Mouse (Mus musculus): ENCODE results near the gene Hspb9. TPM values are rescaled to one million over a fixed set of nuclear protein-coding genes. Genes with fewer than 3 reads are reported as not detected.
A peak's percentile ranks its signal among the peaks of the same experiment; 100 is the strongest.

Gene Hspb9
- total RNA-seq, 2 experiments from 2014 or later = not detected

- no peak for DNase-seq
Measured at GRCm38 (mm10) chr11:100705095-100705747, 8.4 kb upstream of the Hspb9 start.

- no peak for DNase-seq
Measured at GRCm38 (mm10) chr11:100709201-100709810, 4.3 kb upstream of the Hspb9 start.

GRCm38 (mm10) chr11:100710528-100710927 is 3.1 kb upstream of the Hspb9 start:
- DNase-seq = no peak

DNA sequence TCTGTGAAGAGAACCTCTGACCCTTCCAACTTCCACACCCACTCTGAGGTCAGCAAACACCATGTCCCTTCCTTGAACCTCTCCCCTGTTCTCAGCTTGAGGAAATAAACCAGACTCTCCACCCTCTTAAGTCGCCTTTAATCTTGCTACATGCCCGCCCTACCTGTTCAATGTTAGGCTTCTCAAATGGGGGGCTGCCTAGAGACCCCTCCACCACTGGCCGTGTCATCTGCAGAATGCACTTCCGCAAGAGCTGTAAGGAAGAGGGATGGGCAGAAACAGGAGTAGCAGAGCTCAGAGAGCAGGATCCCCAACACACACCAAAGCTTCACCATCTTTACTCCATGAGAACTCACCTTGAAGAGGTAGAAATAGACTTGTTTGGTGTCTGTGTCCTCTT is 2.7 kb upstream of the Hspb9 start:
- no peak for DNase-seq

- DNase-seq = peak; percentile 80
Measured at GRCm38 (mm10) chr11:100711783-100712615, 1.7 kb upstream of the Hspb9 start, which contains the start of gene Kat2a. Gene Kat2a (minus strand): TSS chr11:100712465.

DNA sequence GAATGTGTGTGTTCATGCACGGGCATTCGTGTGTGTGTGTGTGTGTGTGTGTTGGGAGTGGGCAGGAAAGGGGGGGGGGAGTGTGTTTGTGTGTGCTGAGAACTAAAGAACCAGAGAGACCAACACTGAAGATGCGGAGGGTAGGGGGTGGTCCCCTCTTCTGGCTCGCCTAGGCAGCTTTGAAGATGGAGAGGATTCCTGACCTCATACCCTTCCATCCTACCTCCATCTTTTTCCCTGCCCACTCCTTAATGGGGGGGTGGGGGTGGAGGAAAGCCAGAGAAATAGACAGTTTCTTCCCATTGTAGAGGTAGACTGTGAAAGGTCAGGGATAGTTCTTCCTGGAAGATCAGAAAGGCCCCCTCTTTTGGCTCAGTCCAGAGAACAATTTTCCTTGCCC is 476 bp upstream of the Hspb9 start:
- no peak for DNase-seq

DNA sequence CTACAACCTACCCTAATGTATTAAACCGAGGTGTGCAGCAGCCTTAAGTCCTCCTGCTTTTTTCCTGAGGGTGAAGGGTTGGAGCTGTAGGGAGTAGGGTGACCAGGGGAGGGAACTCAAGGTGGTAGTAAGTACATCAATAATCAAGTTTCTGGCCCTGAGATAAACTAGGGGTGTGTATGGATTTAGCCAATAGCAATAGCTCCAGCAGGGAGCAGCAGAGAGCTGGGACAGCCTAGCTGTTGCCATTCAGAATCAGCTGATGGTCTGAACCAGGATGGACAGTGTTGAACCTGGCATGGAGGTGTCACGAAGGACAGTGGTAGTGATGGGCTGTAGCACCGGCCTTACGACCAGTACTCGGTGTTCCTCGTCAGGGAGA is 875 bp downstream of the Hspb9 start:
- peak; percentile 64 for DNase-seq

DNA sequence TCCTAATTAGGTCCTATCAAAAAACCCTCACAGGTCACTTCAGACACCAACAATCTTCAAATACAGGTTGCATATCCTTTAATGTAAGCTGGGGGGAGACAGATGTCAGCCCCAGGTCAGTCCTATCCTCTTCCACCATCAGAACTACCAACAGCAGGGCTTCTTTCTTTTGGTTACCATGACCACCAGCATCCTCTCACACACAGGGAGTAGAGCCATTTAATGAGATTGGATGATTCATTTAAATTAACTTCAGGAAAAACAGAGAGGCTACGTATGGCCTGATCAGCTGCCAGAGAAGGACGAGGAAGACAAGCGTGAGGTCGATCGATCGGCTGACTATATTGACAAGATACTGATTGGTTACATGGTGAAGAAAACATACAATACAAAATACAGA is 1.3 kb downstream of the Hspb9 start:
- DNase-seq = no peak

DNA sequence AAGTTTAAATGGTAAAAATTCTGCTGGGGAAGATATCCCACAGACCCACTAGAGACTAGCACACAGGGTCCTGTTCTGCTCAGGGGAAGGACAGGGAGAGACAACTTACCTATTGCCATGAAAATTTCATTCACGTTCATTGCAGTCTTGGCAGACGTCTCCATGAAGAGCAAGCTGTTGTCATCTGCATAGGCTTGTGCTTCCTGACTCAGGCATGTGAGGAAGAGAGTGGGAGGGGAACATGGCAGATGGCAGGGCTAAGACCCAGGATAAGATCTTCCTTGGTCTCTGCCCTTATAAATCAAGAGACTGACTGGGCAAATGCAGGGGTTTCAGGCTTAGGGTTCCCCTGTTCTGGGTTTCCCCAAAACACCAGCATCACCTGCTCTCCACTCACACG is 3.0 kb downstream of the Hspb9 start:
- no peak for DNase-seq

GRCm38 (mm10) chr11:100718462-100718861 is 4.8 kb downstream of the Hspb9 start:
- DNase-seq = no peak

DNA sequence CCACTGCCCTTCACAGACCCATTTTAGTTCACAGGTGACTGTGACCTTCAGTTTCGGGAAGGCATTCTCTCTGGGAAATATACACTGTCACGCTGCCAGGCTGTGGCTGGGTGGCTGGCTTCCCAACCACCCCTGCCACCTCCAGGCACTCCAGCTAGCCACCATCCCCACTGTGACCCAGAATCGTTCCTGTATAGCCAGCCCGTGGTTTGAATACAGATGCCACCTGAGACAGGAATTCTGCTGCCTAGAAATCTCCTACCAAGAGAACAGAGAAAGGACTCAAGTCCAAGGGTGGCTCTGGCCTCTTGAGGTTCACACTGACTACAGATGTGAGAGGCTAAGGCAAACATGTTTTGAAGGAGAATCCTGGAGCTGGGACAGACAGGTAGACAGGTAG is 5.2 kb downstream of the Hspb9 start:
- DNase-seq = no peak

DNA sequence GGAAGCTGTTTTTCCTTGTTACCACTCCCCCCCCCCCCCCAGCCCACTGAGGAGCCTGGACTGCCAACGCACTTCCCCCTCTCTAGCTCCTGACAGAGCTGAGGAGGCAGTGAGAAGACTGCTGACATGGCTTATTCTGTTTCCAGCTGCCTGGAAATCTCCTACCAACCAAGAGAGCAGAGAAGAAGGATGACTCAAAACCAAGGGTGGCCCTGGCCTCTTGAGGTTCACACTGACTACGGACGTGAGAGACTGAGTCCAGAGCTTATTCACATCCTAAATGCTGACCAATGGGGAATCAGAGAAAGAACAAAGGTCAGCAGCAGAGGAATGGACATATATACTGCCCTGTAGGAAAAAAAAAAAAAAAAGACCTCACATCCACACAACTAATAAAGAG is 5.7 kb downstream of the Hspb9 start:
- no peak for DNase-seq

DNA sequence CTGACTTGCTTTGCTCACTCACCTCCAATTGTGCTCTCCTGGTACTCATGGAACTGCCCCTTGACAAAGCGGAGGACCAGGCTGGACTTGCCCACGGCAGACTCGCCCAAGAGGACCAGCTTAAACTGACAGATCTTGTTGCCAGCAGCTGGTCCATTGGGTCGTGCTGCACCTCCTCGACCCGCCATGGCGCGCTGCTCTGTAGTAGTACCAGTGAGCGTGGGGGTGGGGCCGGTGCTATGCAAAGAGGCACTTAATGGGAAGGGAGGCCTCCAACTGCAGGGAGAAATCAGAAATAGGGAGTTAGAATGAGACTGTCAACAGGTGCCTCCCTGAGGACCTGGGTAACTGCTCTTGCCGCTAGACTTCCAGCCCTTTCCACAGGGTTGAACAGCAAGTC is 6.2 kb downstream of the Hspb9 start:
- DNase-seq = no peak

- no peak for DNase-seq
Measured at GRCm38 (mm10) chr11:100720345-100720744, 6.7 kb downstream of the Hspb9 start.

DNA sequence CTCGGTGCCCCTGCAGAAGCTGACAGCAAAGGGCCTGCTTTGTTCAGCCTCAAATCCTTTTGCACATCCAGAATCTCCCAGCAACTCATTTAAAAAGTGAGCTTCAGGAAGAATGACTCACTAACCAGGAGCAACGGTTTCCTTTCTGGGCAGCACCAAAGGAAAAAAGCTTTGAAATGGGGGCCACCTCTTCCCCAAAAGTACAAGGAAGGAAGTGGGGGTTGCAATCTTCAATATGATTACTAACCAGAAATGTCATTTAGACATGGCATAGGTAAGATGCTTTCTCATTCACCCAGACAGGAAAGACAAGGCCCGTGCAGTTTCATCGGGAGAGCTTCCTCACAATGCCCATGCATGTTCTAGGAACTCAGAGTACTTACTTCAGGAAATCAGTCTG is 7.6 kb downstream of the Hspb9 start:
- DNase-seq = no peak

DNA sequence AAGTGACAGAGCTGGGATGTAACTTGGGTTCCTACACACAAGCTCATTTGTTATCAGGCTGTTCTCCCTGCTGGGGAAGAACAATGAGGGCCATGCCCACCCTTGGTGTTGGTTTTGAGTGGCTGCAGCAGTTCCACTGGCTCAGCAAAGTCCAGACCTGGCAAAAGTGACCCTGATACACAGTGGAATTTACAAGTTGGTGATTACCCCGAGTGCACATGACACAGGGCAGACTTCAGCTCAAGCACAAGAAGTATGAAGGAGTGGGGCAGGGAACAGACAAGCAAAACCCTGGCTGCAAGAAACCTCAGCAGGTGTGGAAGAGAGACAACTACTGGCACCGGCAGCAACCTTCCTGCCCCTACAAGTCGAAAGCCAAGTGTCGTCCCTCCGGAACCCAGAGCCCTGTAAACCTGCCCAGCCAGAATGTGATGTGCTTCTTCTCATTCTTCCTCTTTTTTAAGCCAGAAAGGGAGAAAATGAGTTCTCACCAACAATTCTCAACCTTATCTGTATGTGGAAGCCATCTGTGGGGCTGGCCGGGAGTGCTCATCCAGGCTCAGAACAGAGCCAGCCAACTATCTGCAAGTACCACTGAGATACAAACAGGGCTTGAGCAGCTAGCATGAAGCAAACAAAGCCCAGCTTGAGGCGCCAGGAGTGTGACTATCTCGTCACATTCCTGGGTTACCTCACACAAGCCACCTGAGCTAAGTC is 8.3 kb downstream of the Hspb9 start:
- no peak for DNase-seq

GRCm38 (mm10) chr11:100722493-100723028 is 8.9 kb downstream of the Hspb9 start:
- DNase-seq = no peak

DNA sequence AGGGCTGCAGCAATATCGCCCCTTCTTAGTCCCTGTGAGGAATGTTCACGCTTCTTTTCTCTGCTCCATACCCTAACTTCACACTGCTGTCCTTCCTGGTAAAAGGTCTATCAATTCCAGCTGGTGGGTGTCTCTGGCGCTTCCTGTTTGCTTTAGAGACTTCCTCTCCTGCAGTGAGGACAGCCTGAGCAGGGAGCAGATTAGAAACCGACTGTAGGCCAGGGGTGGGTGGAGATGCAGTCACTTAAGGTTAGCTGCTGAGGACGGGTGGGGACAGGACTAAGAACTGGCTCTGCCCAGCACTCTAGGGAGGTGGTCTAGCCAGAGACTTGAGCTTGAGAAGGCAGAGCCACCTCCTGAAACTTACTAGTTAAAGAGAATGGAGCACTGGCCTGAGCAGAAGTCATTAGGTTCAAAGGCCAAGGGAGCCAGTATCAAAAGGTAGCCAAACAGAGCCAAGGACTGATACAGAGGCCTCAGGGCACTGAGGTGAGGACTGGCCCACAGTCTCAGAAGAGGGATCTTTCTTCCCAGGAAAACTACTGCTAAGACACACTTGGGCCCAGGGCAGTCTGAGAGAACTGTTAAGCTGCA is 11.4 kb downstream of the Hspb9 start:
- peak; percentile 49 for DNase-seq

DNA sequence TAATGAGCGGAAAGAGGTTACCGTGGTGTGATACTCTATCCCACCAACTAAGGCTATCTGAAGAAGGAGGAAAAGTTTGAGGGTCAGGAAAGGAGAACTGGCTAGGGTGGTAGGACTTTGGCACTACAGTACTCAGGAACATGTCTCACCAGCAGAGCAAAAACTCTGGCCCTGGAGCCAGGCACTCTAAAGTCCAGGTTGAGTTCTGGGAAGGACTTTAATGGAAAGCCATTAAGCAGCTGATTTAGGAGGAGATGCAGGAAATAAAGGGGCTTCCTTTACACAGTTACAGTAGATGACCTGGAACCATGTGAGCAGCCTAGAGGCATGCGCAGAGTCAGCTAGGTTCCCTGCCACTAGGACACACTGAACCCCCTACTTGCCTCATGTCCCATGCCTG is 13.6 kb downstream of the Hspb9 start:
- DNase-seq = no peak

- peak; percentile 44 for DNase-seq
Measured at GRCm38 (mm10) chr11:100728601-100729000, 15.0 kb downstream of the Hspb9 start.

DNA sequence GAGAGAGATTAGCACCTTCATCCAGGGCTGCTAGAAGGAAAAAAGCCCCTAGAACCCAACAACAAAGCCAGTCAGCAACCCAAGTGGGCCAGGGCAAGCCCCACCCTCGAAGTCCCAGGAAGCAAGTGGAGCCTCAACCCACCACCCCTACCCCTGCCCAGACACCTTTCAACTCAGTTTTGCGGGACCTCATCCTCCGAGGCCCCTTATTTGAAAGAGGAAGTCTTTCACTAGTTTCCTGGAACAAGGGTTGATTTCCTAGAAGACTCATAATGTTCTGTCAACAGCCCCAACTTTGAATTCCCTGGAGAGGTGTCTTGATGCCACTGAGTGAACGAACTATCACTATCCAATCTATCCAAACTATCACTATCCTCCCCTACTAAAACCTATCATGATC is 16.3 kb downstream of the Hspb9 start:
- DNase-seq = no peak
